Mouse (Mus musculus) activated CD4-positive, CD25-positive, alpha-beta regulatory T cell, adult 4 months (primary cell): ENCODE measurements around the gene Gli3. TPM values are rescaled to one million over a fixed set of nuclear protein-coding genes. Genes with fewer than 3 reads are reported as not detected.

Experiments
- ATAC-seq: one replicate; pipeline ENCODE4 v1.8.0; 2017
- polyA plus RNA-seq, 2 experiments: library from polyadenylated mRNA; unstranded; fragments of 100-300 nt; shearing (Covaris generic); gene quantifications; one replicate each; pipeline ENCODE4 v1.2.1; 2017

The Gli3 gene
- polyA plus RNA-seq, 2 experiments from 2014 or later: not detected

DNA sequence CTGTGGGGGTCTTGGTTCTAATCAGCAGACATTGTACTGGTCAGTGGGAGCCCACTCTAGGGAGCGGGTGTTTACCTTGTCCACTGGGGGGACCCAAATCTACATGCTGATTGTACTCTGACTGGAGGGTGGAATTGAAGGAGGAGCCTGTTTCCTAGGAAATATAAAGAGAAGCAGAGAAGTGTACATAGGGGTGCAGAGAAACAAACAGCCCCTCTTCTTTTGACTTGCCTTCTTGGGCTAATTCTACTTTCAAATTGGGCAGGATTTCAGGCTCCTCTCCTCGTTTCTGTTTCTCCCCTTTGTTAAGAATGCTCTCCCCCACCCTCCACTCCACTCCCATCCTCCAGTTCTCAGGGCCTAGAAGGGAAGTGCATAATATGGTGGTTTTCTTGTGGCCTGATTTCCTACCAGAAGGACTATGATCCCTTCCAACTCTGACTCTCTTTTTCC is 93.6 kb downstream of the Gli3 start:
- no peak for ATAC-seq

- no peak for ATAC-seq
These were observed 98.4 kb downstream of the Gli3 start for GRCm38 (mm10) chr13:15561441-15561840.

- ATAC-seq: no peak
These were observed 108.0 kb downstream of the Gli3 start for GRCm38 (mm10) chr13:15570908-15571568.

DNA sequence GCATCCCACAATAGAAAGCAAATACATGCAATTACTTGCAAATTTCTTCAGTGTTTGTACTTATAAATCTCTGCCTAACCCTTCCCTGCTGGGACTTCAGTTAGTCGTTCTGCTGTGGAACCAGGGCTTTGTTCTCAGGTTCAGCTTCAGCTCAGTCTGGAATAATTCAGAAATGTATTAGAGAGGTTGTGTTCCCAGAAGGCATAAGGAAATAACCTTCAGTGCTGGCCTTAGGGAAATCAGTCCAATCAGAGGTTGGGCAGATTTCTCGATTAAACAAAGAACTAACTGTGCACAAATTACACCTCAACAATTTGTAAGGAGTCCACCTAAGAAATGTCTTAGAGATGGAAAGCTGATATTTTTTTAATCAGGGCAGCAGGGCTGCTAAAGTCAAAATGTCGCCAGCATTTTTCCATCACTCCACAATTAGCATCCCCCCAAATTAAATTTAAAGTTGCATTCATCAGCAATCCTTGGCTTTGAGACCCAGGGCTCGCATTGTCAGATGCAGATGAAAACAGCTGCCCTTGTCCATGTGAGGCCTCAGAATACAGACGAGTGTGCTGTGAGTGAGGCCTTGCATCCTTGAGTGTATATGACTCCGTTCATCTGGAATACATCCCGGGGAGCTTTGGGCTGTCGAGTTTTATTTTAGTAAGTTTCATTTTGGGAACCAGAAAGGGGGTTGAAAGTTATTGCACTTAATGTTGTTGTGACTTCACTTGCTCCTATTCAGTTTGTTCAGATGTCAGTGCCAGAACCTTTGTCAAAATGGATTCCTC is 114.3 kb downstream of the Gli3 start:
- ATAC-seq: no peak

- no peak for ATAC-seq
These were observed 117.4 kb downstream of the Gli3 start for GRCm38 (mm10) chr13:15580458-15580857.

DNA sequence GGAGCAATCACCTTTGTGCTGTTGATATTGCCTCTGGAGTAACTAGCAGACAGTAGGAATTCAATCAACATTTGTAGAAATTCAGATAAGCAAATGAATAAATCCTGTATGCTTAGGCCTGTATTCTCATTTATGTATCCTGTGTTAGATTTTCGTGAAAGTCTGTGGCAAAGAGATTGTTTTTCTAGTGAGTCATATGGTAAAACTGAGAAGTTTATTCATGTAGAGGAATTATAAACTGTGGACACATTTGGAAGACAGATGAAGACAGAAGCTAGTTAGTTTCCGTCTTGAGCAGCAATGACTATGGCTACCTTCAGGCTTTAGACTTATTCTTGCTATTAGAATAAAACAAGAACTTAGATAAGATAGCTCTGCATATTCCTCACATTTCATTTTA is 122.9 kb downstream of the Gli3 start:
- ATAC-seq: no peak

- no peak for ATAC-seq
These were observed 125.5 kb downstream of the Gli3 start for GRCm38 (mm10) chr13:15588278-15589272.

DNA sequence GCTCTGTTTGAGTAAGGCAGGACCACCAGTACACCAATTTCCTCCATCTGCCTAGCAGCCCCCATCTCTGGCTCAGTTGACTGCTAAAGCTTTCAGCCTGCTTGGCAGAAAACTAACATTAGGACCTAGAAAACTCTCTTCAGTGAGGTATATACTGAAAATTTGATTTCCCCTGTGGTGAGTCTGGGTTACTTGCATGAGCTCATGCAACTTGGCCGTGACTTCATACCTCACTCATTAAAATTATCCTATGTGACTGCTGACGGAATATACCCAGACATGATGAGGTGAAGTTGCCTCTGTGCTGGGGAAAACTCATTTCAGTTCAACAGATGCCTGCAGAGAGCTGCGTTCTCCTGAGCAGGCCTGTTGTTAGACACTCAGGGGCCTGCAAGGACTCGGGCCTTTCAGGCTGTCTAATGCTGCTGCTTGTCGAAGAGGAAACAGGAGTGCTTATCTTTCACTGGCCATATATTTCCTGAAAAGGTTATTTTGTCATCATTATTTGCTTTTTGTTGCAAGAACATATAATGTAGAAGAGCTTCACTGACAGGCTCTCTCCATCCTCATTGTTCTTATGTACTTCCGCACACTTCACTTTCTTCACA is 127.4 kb downstream of the Gli3 start:
- no peak for ATAC-seq

- no peak for ATAC-seq
These were observed 133.6 kb downstream of the Gli3 start for GRCm38 (mm10) chr13:15596667-15597066.

GRCm38 (mm10) chr13:15599741-15600140 is 136.7 kb downstream of the Gli3 start:
- no peak for ATAC-seq

DNA sequence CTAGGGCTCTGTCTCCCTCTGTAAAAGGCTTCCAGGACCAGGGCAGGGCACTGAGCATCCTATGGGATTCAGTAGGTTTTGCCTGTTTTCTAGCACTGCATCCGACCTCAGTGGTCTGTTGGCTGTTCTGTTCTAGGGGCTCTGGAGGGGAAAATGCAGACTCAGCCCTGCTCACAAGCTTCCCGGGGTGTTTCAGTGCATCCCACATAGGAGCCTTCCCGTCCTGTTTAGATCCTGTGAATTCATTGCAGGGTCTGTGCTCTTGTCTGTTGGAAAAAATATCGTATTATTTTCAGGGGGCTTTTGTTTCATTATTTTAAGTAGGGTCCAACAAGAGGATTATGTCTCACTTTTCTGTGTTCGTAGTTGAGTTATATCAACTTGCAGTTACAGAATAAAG is 139.1 kb downstream of the Gli3 start:
- ATAC-seq: no peak

GRCm38 (mm10) chr13:15602677-15603221 is 139.7 kb downstream of the Gli3 start:
- ATAC-seq: no peak

GRCm38 (mm10) chr13:15604074-15604473 is 141.0 kb downstream of the Gli3 start:
- ATAC-seq: no peak

GRCm38 (mm10) chr13:15617423-15617822 is 154.4 kb downstream of the Gli3 start:
- no peak for ATAC-seq

DNA sequence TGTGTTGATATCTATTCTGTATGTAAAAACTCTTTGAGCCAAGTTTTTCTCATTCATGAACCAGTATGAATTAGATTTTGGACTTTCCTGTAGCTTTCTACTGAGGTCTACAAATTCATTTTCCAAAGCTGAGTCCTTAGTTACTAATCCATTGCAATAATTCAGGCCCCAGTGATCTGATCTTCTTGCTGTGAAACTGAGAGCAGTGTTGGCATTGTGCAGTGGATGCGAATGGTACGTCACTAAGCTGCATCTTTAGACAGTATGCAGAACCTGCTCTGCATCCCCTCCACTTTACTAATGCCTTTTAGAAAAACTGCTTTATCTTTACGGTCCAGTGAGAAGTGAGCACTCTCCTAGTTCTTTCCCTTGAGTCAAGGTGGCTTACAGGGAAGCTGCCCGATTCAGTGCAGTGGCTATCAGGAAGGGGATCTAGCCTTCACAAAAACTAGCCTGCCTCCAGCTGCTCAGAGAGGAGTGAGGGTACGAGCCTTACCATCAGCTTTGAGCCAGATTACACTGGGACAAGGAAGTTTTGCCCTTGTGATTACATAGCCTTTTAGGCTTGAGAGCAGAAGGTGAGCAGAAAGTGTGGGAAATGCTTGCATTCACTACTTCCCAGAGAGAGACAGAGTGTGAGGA is 155.1 kb downstream of the Gli3 start:
- no peak for ATAC-seq

- ATAC-seq: no peak
These were observed 158.0 kb downstream of the Gli3 start for GRCm38 (mm10) chr13:15621009-15621408.

GRCm38 (mm10) chr13:15624490-15625353 is 161.7 kb downstream of the Gli3 start:
- ATAC-seq: no peak

DNA sequence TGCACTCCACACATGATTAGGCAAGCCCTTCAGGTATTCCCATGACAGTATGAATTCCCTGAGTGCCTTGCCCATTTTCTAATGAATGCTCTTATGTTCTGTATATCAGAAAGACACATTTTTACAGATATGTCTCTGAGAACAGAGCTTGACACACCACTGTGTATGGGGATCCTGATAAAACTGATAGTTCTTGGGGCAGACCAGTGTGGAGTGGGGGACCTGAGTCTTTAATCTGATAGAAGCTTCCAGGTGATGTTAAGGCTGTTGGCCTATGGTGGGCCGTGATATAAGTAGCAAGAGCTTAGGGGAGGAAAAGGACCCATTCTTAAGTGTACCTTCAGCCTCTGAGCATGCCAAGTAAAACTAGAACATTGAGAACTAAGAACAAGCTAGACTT is 178.5 kb downstream of the Gli3 start:
- no peak for ATAC-seq

GRCm38 (mm10) chr13:15660502-15660901 is 197.5 kb downstream of the Gli3 start:
- no peak for ATAC-seq

DNA sequence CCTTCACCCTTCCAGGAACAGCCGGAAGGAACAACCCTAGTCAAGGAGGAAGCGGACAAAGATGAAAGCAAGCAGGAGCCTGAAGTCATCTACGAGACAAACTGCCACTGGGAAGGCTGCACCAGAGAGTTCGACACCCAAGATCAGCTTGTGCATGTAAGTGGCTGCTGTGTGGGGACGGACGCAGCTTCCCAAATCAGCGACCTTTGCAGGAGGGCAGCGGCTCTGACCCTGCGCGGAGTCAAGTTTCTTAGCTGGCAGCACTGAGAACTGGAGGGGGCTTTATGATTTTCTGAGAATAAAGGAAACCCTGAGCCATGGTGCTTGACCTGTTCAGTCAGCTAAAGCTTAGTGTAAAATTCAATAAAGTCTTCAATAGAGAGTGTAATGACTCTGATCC is 199.3 kb downstream of the Gli3 start:
- no peak for ATAC-seq
